Mouse (Mus musculus) thymus, postnatal 14 days (tissue): ENCODE results near the gene Simc1.

Experiments
- DNase-seq: peaks from one replicate; pipeline ENCODE4 v3.0.0; 2021

Gene Simc1

GRCm38 (mm10) chr13:54589996-54590951, 86.7 kb downstream of the Simc1 start, which contains the start of the genes Nop16 and Higd2a:
Nop16 (minus strand) TSS chr13:54590090.
Higd2a (plus strand) TSS chr13:54590207.
- peak; percentile 96 for DNase-seq

GRCm38 (mm10) chr13:54591776-54592356, 88.3 kb downstream of the Simc1 start:
- no peak for DNase-seq

DNA sequence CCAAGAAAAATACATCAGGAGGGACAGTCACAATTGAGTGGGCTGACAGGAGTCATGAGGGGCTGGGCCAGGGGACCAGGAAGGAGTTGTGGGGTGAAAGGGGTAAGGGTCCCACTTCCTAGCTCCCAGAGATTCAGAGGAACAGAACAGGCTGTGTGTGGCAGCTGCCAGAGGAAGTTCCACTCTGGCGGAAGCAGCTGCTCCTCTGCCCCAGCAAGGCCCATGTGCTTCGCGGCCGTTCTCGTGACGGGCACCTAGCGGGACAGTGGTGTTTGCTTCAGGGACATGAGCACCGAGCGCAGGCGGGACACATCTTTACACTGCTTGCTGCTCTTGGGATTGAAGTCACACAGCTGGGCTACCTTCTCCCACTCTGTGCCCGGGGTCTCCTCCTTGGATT, 90.0 kb downstream of the Simc1 start:
- DNase-seq: no peak

DNA sequence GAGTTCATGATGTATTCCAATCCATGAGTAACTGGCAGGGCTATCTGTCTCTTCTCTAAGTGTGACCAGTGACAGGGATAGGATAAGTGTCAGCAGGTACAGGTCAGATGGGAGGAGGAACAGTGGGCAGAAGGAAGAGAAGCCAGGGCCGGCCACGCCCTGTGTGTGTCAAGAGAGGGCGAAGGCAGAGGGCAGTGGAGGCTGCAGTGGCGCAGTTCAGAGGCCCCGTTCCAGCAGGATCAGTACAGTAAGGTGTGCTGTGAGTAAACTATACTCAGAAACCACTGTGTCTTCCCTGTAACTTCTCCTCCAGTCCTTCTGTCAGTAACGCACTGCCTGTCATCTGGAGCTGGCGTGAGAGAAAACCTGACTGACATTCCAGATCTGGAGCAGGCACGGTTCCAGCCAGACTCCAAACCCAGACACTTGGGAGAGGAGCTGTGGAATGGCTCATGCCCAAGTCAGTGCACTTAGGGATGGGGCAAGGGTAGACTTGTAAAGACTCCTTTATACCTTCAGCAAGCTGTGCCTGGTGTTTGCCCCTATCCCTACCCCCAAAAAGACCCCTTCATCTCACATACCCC, 92.6 kb downstream of the Simc1 start:
- DNase-seq: no peak

DNA sequence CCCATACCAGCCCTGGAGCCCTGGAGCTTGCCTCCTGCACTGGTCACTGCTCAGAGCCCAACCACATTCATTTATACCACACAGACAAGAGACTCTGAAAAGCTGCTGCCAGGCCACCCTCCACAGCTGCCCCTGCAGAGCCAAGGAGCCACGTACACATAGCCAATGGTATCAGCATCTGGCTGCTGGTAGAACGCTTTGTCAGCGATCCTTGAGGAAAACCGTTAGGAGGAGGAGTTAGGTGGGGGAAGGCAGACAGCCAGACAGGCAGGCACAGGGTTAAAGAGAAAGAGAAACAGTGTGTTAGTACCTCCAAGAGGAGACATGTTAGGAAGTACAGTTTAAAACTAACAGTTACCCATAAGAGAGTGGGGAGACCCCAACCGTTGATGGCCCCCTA, 93.3 kb downstream of the Simc1 start:
- DNase-seq: no peak

- no peak for DNase-seq
These were observed 95.1 kb downstream of the Simc1 start for GRCm38 (mm10) chr13:54598622-54599143.
